Mouse (Mus musculus): ENCODE measurements at regions not wholly inside any gene's neighbourhood (a gene's known extent, or its start where the extent isn't known, plus 50 kb on each side); places are given as distances from the start of the nearest gene placed in this dataset.

DNA sequence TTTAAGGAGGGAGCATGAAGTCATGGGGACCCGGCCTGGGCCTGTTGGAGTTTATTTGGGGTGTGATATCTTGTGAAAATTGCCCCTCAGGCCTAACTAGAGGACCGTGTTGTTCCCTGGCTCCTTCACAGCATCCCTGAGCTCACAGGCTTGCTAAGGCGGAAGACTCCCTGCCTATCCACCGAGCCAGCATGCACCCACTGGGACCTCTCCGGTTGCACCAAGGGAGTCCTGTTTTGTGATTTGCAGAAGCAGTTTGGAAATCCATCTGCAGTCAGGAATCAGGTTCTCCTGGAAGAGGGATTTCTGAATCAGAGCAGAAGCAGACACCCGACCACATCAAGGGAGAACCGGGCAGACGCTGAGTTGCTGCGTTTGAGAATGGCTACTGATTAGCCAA is 61.6 kb upstream of the Vangl1 start:
- Histone ChIP-seq H3K36me3 (no peaks in the 10 kb centered on the region), H3K27me3 (replicated peaks) (no peaks in the 10 kb centered on the region), H3K9me3 (no peaks in the 10 kb centered on the region), H3K9ac (no peak overlapping the region), H3K27ac (replicated peaks) (no peak overlapping the region), H3K4me1 (peaks cover 19% of the 10 kb centered on the region; the same call in 1 of the 2 replicates), H3K4me2 (no peak overlapping the region), H3K4me3 (no peak overlapping the region)
- WGBS: 75% methylated on average over 9 of the region's 9 CpGs
- ATAC-seq (ENCODE audit: extremely low read depth, insufficient number of reproducible peaks, low FRiP score, low TSS enrichment): no peak

DNA sequence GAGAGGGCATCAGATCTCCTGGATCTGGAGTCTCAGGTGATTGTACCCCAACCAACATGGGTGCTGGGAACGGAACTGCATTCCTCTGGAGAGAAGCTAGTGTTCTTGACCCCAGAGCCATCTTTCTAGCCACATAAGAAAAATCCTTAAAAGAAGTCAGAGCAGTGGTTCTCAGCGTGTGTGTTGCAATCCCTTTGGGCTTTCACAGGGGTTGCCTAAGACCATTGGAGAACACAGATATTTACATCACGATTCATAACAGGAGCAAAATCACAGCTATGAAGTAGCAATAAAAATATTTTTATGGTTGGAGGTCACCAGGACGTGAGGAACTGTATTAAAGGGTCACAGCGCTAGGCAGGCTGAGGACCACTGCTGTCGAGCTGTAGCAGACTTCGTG is 60.7 kb upstream of the Vangl1 start:
- no peak overlapping the region for H3K4me2 ChIP-seq
- ATAC-seq (ENCODE audit: extremely low read depth, insufficient number of reproducible peaks, low FRiP score, low TSS enrichment): no peak
- H3K4me3 ChIP-seq: no peak overlapping the region
- WGBS: 74% methylated on average over 7 of the region's 7 CpGs
- no peaks in the 10 kb centered on the region for H3K9me3 ChIP-seq
- H3K4me1 ChIP-seq: peaks cover 19% of the 10 kb centered on the region; the same call in 1 of the 2 replicates
- no peak overlapping the region for H3K9ac ChIP-seq
- no peak overlapping the region for H3K27ac ChIP-seq (replicated peaks)
- no peaks in the 10 kb centered on the region for H3K27me3 ChIP-seq (replicated peaks)
- H3K36me3 ChIP-seq: no peaks in the 10 kb centered on the region

DNA sequence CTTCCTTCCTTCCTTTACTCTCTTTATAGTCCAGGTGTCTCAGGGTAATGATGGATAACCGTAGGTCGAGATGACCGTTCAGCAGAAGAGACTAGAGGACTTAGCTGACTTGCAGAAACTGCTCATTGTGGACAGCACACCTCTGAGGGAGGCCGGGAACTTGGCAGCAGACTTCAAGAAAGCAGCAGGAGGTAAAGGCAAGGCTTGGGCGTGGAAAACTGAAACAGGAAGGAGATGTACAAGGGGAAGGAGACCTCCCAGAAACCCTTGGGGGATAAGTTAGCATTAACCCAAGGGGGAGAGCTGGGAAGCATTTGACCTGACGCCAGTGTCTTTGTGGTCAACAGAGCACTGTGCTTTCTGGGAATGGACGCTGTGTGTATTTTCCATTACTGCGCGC is 58.8 kb upstream of the Vangl1 start:
- H3K27me3 ChIP-seq (replicated peaks): 0 out of 2 replicates have a peak, but pooled peaks cover 4% of the 10 kb centered on the region

DNA sequence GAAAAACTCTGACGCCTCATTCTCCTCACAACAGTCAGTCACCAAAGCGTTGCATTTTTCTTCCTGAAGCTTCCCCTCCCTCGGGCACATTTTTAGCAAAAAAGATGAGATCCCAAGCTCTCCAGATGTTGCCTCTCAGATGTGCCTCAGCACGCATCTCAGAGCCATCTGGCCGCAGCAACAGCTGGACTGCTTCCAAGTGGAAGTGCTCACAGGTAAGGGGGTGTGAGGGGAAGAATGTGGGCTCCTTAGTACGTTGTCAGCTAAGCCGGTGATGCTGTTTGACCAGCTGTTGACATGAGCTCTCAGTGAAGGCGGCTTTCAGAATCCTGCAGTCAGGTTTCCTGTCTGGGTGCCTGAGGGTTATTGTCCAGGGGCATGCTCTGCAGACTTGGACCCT is 58.2 kb upstream of the Vangl1 start:
- 0 out of 2 replicates have a peak, but pooled peaks cover 4% of the 10 kb centered on the region for H3K27me3 ChIP-seq (replicated peaks)
- 31% methylated on average over 8 of the region's 8 CpGs for WGBS
- no peak overlapping the region for H3K27ac ChIP-seq (replicated peaks)
- no peak overlapping the region for H3K4me2 ChIP-seq
- H3K4me1 ChIP-seq: peaks cover 16% of the 10 kb centered on the region; the same call in 1 of the 2 replicates
- H3K9me3 ChIP-seq: no peaks in the 10 kb centered on the region
- H3K36me3 ChIP-seq: no peaks in the 10 kb centered on the region
- ATAC-seq (ENCODE audit: extremely low read depth, insufficient number of reproducible peaks, low FRiP score, low TSS enrichment): no peak
- H3K9ac ChIP-seq: no peak overlapping the region
- H3K4me3 ChIP-seq: no peak overlapping the region

More for the DNA sequence above, 58.8 kb upstream of the Vangl1 start:
- H3K4me1 ChIP-seq: peaks cover 19% of the 10 kb centered on the region; the same call in 1 of the 2 replicates
- no peak overlapping the region for H3K4me2 ChIP-seq
- H3K27ac ChIP-seq (replicated peaks): no peak overlapping the region
- no peaks in the 10 kb centered on the region for H3K9me3 ChIP-seq
- no peaks in the 10 kb centered on the region for H3K36me3 ChIP-seq
- no peak overlapping the region for H3K4me3 ChIP-seq
- WGBS: 67% methylated on average over 9 of the region's 9 CpGs
- no peak for ATAC-seq (ENCODE audit: extremely low read depth, insufficient number of reproducible peaks, low FRiP score, low TSS enrichment)
- H3K9ac ChIP-seq: no peak overlapping the region

- ATAC-seq (ENCODE audit: extremely low read depth, insufficient number of reproducible peaks, low FRiP score, low TSS enrichment): no peak
- Histone ChIP-seq H3K9me3 (no peaks in the 10 kb centered on the region), H3K4me2 (no peak overlapping the region), H3K36me3 (no peaks in the 10 kb centered on the region), H3K27ac (replicated peaks) (no peak overlapping the region), H3K4me3 (no peak overlapping the region), H3K9ac (no peak overlapping the region), H3K4me1 (peaks cover 16% of the 10 kb centered on the region; the same call in 1 of the 2 replicates), H3K27me3 (replicated peaks) (0 out of 2 replicates have a peak, but pooled peaks cover 4% of the 10 kb centered on the region)
- WGBS: 57% methylated on average over 3 of the region's 3 CpGs
Measured at GRCm38 (mm10) chr3:102261517-102261916, 57.0 kb upstream of the Vangl1 start.

Data from heart, embryonic 13.5 days (tissue).